Mouse (Mus musculus) heart, postnatal 14 days (tissue): Measurements from ENCODE around the gene Ttc13. TPM values are rescaled to one million over a fixed set of nuclear protein-coding genes. Genes with fewer than 3 reads are reported as not detected.
A peak's percentile ranks its signal among the peaks of the same experiment; 100 is the strongest.

Experiments used
- DNase-seq, 2 experiments: peaks; one replicate each; pipeline ENCODE4 v3.0.0; 2021 to 2022
- intact Hi-C: fragments of 180-260 bp; cut with DNase I; formaldehyde crosslinking; loops from one replicate; pipeline ENCODE4 v1.15.1; 2025
- total RNA-seq, 2 experiments: library from RNA; stranded (reverse); gene quantifications; 2 replicates each; pipeline ENCODE4 v1.2.3; 2021

Ttc13 gene
- total RNA-seq, 2 experiments from 2014 or later, result 19.3 to 19.9 TPM

DNA sequence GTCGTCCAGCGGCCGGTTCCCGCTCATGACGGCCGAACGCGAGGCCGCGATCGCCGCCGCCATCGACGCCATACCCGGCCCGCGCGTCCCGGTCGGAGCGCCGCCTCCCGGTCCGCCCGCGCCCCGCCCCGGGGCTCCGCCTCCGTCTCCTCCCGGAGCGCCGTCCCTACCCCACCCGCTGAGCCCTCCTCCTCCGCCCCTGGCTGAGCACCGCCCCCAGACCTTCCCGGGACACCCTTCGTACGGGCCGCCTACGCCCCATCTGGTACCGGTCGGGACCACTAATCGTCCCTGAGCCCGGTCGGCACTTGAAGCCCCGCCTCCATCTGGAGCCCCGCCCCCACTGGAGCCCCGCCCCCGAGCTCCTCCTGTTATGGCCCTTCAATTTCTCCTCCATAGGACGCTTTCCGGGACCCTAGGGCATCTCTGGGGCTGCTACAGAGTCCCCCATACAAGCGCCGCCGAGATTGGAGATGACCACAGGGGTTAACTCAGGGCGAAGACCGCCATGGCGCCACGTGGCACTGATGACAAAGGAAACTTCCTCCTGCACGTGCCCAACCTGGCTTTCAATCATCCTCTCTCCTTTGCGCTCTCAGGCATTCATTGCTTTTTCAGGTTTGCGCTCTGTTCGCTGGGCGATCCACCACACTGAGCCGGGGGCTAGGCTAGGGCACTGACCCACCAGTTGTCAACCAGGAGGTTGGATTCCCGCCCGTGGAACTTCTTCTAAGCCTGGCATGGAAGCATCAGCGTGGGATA is 58.5 kb downstream of the Ttc13 start, which contains the start of gene 2310022B05Rik:
TSS of gene 2310022B05Rik (minus strand) at position 258 of the 762 bp plus-strand sequence.
- peak; percentile 91 to 93 for DNase-seq
- intact Hi-C loops, result loop anchor here (2.0 kb wide), 1 partner anchor 30 kb away; no protein-coding TSS in a partner anchor

DNA sequence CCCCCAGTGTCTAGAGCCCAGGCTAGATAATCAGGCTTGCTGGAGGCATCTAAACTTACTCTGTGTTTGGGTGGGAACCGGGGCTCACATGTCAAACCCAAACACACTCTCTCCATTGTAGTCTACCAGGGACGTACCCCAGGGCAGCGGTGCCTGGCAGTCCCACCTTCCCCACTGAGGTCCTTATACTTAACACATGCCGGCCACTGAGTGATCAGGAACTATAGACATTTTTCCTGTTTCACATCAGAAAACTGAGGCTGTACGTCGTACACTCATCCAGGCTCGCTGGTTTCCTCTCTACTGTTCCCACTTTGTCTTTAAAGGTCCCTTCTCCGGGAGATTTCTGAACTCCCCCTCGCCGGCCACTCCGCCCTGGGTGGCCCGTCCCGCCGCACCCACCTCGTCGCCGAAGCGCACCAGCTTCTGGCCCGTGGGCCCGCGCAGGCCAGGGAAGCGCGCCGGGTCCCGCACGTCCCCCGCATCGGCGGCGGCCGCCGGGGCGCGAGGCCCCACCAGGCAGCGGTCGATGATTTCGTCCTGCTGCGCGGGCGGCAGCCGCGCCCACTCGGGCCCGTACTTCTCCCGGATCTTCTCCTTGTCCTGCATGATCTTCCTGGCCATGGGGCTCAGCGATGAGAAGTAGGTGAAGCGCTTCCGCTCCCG is 59.2 kb downstream of the Ttc13 start:
- intact Hi-C loops, result loop anchor here (2.0 kb wide), 1 partner anchor 30 kb away; no protein-coding TSS in a partner anchor

DNA sequence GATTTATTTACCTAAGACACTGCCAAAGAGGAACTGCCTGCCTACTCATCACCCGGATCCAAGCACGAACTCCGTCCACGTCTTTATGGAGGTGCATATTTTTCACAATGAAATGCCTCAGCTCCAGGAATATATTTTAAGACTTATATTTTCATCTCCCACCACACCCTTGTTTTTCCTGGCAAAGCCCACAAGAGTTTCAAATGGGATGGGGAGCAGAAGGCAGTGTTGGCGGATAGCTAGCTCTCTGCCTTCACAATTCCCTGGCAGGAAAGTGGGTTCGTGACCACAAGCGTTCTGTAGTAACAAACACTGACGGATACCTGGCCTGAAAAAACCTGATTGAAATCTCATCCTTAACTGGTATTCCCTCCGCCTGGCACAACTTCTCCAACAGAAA is 60.0 kb downstream of the Ttc13 start:
- peak in 1 of 2 experiments; percentile 33 for DNase-seq
- intact Hi-C loops, result loop anchor here (2.0 kb wide), 1 partner anchor 29 kb away; no protein-coding TSS in a partner anchor

More for the DNA sequence above, 59.2 kb downstream of the Ttc13 start:
- peak in 1 of 2 experiments; percentile 38 for DNase-seq

DNA sequence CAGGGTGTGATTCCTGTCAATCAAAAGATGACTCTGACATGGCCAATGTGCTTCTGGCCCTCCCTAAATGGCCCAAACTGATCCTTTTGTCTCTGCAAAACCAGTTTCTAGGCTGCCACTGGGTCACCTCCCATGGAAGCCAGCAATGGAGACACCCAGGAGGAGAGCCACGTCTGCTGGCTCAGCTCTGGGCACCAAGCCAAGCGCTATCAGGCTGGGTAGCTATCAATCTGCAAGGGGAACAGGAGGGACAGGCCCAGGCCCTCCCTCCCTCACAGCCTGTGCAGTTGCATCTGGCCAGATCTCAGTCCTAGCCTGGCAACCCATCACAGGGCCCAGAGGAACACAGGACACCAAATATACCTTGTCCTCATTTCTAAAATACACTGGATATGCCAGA is 63.4 kb downstream of the Ttc13 start:
- peak; percentile 78 to 79 for DNase-seq
- intact Hi-C loops, result no loop called here

DNA sequence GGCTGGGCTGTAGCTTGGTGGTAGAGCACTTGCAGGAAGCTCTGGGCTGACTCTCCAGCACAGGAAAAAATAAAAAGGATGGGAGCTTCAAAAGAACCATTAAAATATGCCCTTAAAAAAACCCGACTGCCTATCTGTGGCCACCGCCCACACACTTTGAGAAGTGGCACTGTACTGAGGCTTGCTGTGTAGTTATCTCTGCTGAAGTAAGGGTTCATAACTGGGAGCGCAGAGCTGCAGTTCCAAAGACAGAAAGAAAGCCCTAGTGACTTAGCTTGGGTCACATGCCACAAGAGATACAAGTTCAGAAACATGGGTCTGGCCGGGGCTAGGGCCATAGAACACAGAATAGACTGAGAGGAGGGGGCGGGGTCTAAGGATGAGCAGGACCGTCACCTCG is 63.8 kb downstream of the Ttc13 start:
- intact Hi-C loops, result no loop called here
- no peak for DNase-seq

DNA sequence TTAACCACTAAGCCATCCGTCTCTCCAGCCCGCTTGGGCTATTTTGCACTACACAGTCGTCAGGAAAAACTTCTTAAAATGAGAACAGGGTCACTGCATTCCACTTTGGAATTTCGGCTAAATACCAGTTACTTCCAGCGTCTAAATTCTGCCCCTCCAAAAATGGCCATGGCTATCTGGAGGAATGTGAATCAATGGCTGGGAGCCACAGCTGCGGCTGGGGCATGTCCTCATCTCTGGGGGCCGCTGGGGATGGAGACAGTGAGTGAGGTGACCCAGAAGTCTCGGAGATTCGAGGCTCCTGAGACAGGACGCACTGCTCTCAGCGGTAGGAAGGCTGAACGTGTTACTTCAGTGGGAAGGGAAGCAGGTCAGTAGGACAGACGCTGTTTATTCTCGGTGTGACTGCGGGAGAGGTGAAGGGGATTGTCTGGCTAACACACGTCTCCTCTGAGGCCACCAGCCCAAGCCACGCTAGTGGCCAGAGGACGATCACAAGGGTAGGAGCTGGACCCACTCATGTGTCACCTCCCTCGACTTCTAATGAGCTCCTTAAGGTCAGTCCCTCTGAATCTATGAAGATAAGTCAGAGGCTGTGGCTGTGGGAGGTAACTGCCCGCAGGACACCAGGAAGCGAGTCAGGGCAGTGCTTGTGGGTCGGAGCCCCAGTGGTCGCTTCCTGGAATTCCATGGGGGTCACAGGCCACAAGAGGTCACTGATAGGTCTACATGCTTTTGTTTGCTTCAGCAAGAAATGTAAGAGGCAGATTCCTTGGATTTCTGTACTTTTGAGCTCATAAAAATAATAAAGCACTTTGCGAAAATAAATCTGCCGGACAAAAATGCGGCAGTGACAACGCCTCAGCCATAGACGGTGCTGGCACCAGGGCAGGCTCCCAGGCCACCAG is 68.0 kb downstream of the Ttc13 start:
- intact Hi-C loops, result no loop called here

DNA sequence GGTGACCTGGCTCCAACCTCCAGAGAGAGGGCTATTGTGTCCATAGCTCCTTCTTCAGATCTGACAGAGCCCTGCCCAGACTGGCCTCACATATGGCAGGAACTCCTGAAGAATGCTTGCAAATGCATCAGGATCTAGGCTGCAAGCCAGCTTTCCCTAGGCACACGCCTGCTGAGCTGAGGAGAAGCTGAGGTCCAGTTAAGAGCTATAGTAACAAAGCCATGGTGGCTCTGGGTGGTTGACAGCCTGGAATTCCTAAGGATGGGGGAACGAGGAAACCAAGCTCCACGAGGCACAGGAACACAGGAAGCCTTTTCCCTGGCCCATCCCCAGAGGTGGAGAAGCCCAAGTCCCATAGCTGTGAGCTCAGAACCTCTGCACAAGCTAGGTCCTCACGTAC is 69.2 kb downstream of the Ttc13 start:
- DNase-seq, result peak in 1 of 2 experiments; percentile 35
- intact Hi-C loops, result no loop called here

More for the DNA sequence above, 68.0 kb downstream of the Ttc13 start:
- DNase-seq, result peak in 1 of 2 experiments; percentile 45

DNA sequence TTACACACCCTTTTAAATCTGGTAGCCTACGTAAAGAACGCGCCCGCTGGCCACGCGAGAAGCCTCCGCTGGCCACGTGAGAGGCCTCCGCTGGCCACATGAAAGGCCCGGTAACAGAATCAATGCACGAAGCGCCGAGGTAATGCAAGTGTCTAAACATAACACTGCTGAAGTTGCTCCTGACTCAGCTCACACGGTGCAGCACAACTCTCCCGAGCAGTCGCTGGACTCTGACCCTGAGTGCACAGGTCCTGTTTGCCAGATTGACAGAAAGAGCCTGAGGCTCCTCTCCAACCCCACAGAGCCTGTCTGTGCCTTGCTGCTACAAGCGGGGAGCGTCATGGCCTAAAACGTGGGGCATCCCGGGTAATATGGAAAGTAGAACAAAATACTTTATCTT is 70.0 kb downstream of the Ttc13 start:
- no peak for DNase-seq
- intact Hi-C loops, result no loop called here

DNA sequence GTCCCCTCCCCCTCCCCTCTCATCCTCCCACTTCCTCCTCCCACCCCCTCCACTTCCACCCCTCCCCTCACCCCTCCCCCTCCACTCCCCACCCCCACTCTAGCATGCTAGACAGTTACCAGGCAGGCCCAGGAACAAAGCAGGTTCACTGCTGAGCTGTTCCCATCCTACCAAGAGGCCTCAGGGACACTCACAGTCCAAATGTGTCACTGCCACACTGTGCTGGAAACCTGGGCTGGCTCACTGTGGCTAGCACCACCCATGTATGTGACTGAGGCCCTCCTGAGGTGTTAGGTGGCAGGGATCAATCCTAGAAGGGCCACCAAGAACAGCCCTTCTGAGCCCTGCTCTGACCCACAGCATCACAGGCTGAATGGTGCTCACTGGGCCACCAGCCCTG is 73.5 kb downstream of the Ttc13 start:
- DNase-seq, result no peak
- intact Hi-C loops, result no loop called here

DNA sequence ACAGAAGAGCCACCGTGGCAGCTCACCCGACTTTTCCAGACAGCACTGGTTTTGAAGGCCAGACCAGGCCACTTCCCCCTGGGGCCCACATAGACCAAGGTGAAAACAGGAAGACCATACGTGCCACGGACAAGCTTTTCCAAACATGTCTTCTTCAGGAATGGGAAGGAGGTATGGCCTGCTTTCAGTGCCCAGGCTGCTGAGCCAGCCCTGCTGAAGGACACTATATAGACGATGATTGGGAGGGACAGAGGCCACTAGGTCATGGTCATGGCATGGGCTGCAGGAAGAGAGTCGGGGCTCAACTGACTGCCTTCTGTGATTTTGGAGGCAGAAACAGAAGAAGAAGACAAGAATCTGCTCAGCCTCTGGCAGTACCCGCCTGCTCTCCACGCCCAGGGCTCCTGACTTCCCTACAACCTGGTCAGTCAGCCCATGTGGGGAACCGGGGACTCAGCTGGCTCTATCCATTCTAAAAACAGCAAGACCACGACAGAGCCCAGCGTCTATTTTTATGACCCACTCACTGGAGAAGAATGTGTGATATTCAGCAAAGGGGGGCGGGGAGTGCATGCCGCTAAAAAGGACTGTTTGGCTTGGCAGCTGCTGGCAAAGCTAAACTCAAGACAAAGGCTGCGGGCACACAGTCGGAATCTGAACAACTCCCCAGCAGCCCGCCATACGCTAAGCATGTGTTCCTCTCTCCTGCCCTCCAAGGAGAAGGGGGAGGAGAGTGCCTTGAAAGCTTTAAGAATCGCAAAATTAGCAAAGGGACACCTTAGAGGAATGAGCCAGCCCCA is 78.0 kb downstream of the Ttc13 start:
- intact Hi-C loops, result no loop called here
- peak; percentile 48 to 70 for DNase-seq

DNA sequence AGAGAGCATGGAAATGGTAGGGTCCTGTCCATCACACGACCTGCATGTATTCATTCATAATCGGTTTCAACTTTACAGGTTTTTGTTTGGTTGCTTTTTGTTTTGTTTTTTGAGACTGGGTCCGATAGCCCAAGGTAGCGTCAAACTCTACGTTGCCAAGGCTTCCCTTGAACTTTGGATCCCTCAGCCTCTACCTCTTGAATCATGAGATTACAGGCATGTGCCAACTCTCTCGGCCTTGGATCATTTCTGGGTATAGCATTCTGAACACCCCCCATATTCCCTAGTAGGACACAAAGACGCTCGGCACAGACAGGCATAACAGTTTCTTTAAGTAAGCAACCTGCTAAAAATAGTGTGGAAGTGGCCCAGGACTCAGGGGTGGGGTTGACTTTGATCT is 80.2 kb downstream of the Ttc13 start:
- no peak for DNase-seq
- intact Hi-C loops, result no loop called here

DNA sequence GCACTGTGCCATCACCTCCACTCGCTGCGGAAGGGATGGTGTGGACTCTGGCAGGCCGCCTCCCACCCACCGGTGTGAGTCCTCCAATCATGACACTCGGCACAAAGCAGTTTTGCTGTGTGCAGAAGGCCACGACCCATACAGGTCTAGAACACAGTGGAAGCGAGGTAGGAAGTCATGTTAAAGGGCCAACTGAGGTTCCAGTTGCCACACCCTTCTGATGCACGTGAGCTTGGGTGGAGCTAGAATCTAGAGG is 86.6 kb downstream of the Ttc13 start:
- intact Hi-C loops, result no loop called here
- no peak for DNase-seq

DNA sequence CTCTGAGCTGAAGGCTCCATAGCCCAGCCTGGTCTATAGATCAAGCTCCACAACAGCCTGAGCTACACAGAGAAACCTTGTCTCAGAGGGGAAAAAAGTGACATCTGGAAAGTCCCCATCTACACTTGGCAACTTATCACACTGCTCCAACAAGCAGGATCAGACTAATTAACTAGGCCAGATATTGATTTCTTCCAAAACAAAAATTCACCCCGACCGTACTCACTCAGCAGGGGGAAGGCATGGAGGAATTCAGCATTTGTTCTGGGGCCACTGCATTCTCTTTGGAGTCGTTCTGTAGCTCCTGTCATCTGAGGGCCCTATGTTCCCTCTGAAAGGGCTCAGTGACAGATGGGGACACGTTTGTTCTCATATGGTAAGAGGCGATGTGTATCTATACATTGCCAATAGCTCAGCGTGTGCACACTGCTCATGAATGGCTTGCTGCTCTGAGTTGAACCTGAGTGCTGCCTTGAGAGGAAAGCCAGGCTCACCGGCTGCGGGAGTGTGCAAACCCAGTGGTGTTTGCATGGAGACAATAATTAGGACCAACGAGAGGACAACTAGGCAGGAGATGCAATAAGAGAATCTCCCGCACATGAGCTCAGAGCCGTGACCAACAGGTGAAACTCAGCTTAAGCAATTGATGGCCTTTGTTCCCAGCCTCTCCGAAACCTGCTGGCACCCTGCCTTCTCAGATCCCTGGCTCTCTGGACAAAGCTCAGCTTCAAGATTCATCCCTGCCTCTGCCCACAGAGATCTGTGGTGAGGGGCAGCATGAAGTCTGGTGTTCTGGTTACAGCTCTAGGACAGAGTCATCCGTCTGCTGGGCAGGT is 87.2 kb downstream of the Ttc13 start:
- DNase-seq, result no peak

DNA sequence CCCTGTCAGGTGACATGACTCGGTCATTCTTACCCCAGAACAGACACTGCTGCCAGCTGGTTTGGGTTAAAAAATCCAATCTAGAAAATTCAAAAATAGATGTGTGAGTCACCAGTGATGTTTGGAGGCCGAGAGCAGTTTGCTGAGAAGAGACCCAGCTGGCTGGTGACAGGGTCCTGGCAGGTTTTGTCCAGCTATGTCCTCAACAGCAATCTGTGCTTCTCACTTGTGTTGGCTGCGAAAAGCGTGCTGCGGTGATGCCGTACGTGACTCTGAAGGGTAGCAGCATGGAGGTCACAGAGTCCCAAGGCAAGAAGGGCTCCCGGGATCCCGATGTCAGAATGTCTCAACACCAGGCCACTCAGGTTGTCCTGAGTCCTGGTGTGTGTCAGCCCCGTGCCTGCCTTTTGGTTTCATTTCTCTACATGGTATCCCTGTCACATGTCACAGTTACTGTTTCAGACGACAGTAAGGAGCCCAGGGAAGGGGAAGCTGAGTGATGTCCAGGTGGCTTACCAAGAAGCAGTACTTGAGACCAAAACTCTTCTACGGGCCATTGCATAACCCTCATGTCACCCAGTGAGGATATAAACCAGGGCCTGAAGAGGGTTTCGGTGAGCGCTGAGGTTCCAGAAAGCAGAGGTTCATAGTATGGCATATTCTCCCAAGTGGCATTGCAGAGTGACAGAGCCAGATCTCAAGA is 88.6 kb downstream of the Ttc13 start:
- DNase-seq, result peak; percentile 86 to 90
- intact Hi-C loops, result loop anchor here (2.0 kb wide), 1 partner anchor 30 kb away; the partner anchor contains the start of gene 2310022B05Rik

More for the DNA sequence above, 87.2 kb downstream of the Ttc13 start:
- intact Hi-C loops, result no loop called here

DNA sequence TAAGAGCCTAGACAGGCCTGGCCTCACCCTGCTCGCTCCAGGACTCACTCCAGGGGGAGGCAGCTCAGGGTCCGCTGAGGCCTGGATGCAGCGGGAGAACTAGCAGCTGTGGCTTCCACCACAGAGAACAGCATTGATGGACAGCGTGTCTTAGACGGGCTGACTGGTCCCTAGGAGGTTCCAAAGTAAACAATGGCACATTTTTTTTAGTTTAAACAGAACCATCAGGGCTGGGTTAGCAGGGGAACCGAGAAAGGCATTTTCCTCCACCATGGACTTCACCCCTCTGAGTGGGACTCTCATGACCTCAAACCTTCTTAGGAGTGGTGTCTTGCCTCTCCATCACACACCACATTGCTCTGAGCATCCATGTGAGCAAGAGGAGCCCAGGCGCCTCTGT is 89.8 kb downstream of the Ttc13 start:
- peak in 1 of 2 experiments; percentile 35 for DNase-seq
- intact Hi-C loops, result loop anchor here (2.0 kb wide), 1 partner anchor 31 kb away; the partner anchor contains the start of gene 2310022B05Rik

DNA sequence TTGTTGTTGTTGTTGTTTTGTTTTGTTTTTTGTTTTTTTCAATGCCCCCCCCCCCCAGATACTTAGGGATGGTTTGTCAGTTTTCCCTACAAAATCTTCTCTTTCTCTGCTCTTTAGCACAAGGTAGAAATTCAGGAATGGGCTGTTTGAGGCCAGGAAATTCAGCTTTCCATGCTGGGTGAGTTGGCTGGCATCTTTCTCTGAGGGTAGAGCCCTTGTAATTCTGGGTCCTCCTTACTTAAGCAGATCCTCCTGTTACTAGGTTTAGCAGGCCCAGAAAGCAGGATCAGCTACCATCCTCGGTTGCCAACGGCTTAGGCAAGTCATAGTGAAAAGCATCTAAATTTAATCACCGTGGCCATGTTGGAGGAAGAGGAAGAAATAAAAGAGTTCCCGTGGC is 90.9 kb downstream of the Ttc13 start:
- intact Hi-C loops, result no loop called here
- DNase-seq, result no peak

DNA sequence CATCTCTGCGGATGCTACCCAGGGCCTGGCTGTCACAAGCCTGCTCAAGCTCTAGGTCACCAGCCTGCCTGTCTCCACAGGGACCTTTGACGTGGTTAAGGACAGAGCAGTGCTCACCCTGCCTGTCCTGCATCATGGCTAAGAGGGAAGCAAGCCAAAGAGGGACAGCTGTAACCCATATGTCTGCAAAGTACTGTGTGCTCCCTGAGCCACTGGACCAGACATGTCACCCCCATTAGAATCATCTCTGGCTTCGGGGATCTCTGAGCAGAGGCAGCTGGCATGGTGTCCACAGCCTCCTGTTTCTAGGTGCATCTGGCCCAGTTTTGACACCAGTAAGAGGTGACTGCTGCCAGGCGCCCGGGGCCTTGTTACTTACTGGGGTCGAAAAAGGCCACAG is 91.3 kb downstream of the Ttc13 start:
- intact Hi-C loops, result no loop called here
- DNase-seq, result peak; percentile 59 to 68

DNA sequence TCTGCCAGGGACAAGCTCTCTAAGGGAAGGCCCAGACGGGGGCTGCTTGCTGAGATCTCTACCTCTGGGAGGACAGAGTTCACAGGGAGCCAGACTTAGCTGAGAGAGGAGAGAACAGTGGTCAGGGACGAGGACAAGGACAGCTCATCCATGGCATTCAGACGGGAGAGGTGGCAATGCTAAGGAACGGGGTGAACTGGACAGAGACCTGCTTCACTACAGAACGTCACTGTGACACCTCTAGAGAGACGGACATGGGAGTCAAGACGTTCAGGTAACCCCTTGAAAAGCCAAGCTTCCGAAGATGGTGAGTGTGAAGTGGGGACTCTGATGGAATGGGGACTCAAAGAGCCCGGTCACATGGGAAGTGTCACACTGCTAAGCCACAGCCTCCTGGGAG is 95.5 kb downstream of the Ttc13 start:
- intact Hi-C loops, result no loop called here
- no peak for DNase-seq
